Mouse (Mus musculus) macrophage (primary cell): ENCODE data around the gene Gm16223. TPM values are rescaled to one million over a fixed set of nuclear protein-coding genes. Genes with fewer than 3 reads are reported as not detected.

Experiments
- H3K27ac ChIP-seq: fragments of 350-480 bp; formaldehyde crosslinking; 2 replicates; pipeline ENCODE4 v1.9.0; 2021
- H3K36me3 ChIP-seq: fragments of 350-480 bp; formaldehyde crosslinking; 2 replicates; pipeline ENCODE4 v1.9.0; 2021; ENCODE audit errors: inconsistent target
- H3K4me3 ChIP-seq: fragments of 350-480 bp; formaldehyde crosslinking; 2 replicates; pipeline ENCODE4 v1.9.0; 2021; ENCODE audit errors: inconsistent target
- H3K79me2 ChIP-seq: fragments of 350-480 bp; formaldehyde crosslinking; 2 replicates; pipeline ENCODE4 v1.9.0; 2021; ENCODE audit errors: inconsistent target
- WGBS: methylation state at CpG from one replicate; pipeline ENCODE4 v1.1.7; 2026; ENCODE audit warnings: inconsistent platforms; ENCODE audit not compliant: missing documents; 5-methylcytosine and 5-hydroxymethylcytosine counted together
- polyA plus RNA-seq: library from polyadenylated mRNA; stranded (reverse); fragments of 250-400 nt; gene quantifications from 3 replicates; pipeline ENCODE4 v1.2.4, GENCODE M21; 2018; ENCODE audit warnings: inconsistent platforms
- total RNA-seq, 78 experiments: library from RNA; depleted of rRNA; stranded (reverse); fragments of 250-400 nt; gene quantifications; 1 replicate in 9 of 78; 2 replicates in 24 of 78; 3 replicates in 43 of 78; 4 replicates in 2 of 78; pipeline ENCODE4 v1.2.4; 2018; ENCODE audit warnings: inconsistent platforms in 56 of 78

The Gm16223 gene
- not detected for total RNA-seq (2018; cell fraction: chromatin; rRNA removed)
- total RNA-seq (2018; cell fraction: cytosol; rRNA removed), result not detected
- not detected for total RNA-seq (2018; cell fraction: nucleus; rRNA removed)
- not detected in 3 replicates for polyA plus RNA-seq

GRCm38 (mm10) chr5:42067476-42068187 lies at the start of gene Gm16223:
Gm16223 (plus strand) TSS chr5:42067960.
- no peak within 1 kb of the TSS for H3K27ac ChIP-seq
- WGBS, result 83% methylated on average over 10 of the region's 10 CpGs

GRCm38 (mm10) chr5:42022029-42022428 lies 45.7 kb upstream of the Gm16223 start:
- no peak overlapping the region for H3K4me3 ChIP-seq
- no peak overlapping the region for H3K27ac ChIP-seq
- WGBS, result 74% methylated on average over 3 of the region's 3 CpGs
- H3K79me2 ChIP-seq, result no peaks in the 10 kb centered on the region
- no peaks in the 10 kb centered on the region for H3K36me3 ChIP-seq

More at GRCm38 (mm10) chr5:42067476-42068187, at the start of gene Gm16223:
- Histone ChIP-seq H3K36me3 (no peaks in the 10 kb centered on the region), H3K4me3 (no peak within 1 kb of the TSS), H3K79me2 (no peaks in the 10 kb centered on the region)

DNA sequence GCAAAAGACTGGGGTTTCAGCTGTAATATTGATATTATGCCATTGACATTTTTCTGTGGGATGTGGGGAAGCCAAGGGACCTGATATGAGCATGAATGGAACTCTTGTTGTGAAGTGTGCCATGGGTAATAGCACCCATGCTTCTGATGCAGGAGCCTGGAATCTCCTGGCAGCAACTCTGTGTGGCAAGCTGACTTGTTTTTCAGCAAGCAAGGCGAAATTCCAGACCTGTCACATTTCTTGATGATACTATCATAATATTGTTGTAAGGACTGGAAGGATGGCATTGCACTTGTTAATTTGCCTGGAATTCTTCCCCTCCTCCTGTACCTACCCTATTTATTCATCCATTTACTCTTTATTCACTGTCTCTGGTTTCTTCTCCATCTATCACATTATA lies 44.2 kb upstream of the Gm16223 start:
- Histone ChIP-seq H3K4me3 (no peak overlapping the region), H3K27ac (no peak overlapping the region)
- WGBS, result 57% methylated on average over 1 of the region's 1 CpGs

DNA sequence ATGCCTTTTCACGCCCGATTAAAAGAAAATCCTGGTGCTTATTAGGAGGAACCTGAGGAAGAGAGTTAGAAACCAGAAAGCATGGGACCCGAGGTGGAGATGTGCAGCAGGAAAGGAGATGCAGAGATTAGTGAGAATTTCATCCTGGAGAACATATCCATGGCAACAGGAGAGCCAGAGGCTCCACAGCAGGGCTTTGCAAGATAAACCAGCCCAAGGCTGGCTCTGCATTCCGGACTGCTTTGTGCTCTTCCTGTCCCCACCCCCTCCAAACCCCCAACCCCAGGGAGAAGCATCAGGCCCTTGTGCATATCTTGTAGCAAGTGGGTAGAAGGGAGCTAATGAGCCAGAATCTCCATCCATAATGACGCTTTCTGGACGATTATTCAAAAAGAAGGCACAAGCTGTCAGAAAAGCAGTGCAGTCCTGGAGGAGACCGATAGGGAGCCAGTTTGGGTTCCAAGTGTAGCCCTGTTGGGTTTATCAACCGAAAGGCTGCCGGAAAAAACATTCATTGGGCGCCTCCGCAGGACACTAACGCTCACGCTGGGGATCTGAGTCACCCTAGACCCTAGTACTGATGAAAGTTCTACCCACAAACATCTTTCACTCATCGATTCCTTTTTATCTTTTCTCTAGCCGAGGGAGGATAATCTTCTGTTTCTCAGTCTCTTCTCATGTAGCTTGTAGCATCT lies 31.2 kb upstream of the Gm16223 start:
- Histone ChIP-seq H3K36me3 (no peaks in the 10 kb centered on the region), H3K79me2 (no peaks in the 10 kb centered on the region), H3K4me3 (no peak overlapping the region), H3K27ac (no peak overlapping the region)
- 64% methylated on average over 15 of the region's 15 CpGs for WGBS

More for the DNA sequence above, 44.2 kb upstream of the Gm16223 start:
- Histone ChIP-seq H3K79me2 (no peaks in the 10 kb centered on the region), H3K36me3 (no peaks in the 10 kb centered on the region)

- Histone ChIP-seq H3K4me3 (no peak overlapping the region), H3K27ac (no peak overlapping the region), H3K36me3 (no peaks in the 10 kb centered on the region), H3K79me2 (no peaks in the 10 kb centered on the region)
- WGBS, result 72% methylated on average over 4 of the region's 4 CpGs
Observed at GRCm38 (mm10) chr5:42054636-42055035, 13.1 kb upstream of the Gm16223 start.

DNA sequence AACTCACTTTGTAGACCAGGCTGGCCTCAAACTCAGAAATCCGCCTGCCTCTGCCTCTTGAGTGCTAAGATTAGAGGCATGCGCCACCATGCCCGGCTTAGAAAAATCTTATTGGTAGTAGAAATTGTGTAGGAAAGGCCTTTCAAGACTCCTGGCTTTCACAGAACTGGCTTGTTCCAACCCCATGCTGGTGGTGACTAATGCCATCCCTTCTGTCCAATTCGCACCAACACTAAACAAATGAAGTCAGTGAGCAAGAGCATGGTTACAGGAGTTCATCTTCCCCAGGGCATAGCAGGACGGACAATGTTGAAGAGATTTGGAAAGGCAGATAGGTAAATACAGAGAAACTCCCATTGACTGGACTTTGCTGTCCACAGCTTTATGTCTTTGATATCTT lies 12.6 kb upstream of the Gm16223 start:
- Histone ChIP-seq H3K79me2 (no peaks in the 10 kb centered on the region), H3K27ac (no peak overlapping the region), H3K36me3 (no peaks in the 10 kb centered on the region), H3K4me3 (no peak overlapping the region)
- 91% methylated on average over 5 of the region's 5 CpGs for WGBS

DNA sequence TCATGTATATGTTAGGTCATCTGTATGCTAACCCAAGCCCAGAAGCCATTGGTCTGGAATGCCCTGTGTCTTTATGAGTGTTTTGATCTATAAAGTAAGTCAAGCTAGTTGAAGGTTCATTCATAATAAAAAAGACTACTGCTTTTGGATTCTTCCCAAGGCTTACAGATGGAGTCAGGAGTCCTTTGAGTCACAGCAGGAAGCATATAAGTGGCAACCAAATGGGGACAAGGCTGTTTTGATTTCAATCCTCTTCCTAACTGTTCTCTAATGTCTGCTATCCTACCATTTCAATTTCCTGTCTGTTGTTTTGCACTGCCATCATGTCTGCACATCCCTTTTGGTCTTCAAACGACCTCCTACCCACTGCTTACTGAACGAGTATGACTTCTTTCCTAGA lies 2.7 kb upstream of the Gm16223 start:
- Histone ChIP-seq H3K79me2 (no peaks in the 10 kb centered on the region), H3K36me3 (no peaks in the 10 kb centered on the region), H3K4me3 (no peak overlapping the region), H3K27ac (no peak overlapping the region)
- 59% methylated on average over 2 of the region's 2 CpGs for WGBS

- no peaks in the 10 kb centered on the region for H3K79me2 ChIP-seq
- WGBS, result 89% methylated on average over 3 of the region's 3 CpGs
- H3K4me3 ChIP-seq, result no peak overlapping the region
- no peak overlapping the region for H3K27ac ChIP-seq
- no peaks in the 10 kb centered on the region for H3K36me3 ChIP-seq
Observed at GRCm38 (mm10) chr5:42067075-42067474, 685 bp upstream of the Gm16223 start.

DNA sequence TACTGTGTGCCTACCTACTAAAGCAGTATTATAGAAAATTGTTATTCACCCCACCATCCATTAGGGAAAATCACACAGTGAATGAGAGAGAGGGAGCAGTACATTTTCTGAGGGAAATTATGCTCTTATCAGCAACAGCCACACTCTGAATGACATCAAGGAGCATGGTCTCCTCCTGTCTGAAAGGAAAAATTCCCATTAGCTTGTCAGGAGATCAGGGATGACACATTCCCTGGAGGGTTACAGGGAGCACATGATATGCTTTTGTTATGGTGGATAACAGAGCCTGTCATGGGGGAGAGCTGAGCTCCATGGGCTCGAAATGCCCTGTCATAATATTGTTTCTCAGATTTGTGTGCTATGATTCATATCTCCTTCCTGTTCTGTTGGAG lies 424 bp downstream of the Gm16223 start:
- H3K36me3 ChIP-seq, result no peaks in the 10 kb centered on the region
- WGBS, result 61% methylated on average over 1 of the region's 1 CpGs
- H3K4me3 ChIP-seq, result no peak overlapping the region
- H3K27ac ChIP-seq, result no peak overlapping the region
- no peaks in the 10 kb centered on the region for H3K79me2 ChIP-seq

GRCm38 (mm10) chr5:42116586-42117346 lies 49.0 kb downstream of the Gm16223 start:
- WGBS, result 79% methylated on average over 5 of the region's 5 CpGs
- Histone ChIP-seq H3K79me2 (no peaks in the 10 kb centered on the region), H3K36me3 (no peaks in the 10 kb centered on the region)

GRCm38 (mm10) chr5:42125562-42125961 lies 57.8 kb downstream of the Gm16223 start:
- H3K36me3 ChIP-seq, result no peaks in the 10 kb centered on the region

More at GRCm38 (mm10) chr5:42116586-42117346, 49.0 kb downstream of the Gm16223 start:
- H3K4me3 ChIP-seq, result no peak overlapping the region
- no peak overlapping the region for H3K27ac ChIP-seq

DNA sequence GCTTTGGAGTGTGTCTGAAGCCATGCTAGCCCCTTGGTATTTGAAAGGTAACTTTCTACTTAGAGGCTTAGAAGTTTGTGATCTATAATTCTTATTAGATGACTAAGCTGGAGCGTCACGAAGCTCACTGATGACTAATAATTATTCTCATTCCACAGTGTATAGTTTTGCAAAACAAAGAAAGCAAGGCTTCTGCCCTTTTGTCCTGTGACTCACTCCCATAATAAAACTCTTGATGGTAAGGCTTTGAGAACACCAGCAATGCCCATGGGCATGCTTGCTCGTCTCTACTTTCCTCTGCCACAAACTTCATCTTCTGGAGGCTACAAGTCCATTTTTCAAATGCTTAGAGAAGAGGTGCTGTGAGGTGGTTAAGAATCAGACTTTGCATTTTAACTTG lies 87.9 kb downstream of the Gm16223 start:
- H3K4me3 ChIP-seq, result no peak overlapping the region
- H3K36me3 ChIP-seq, result no peaks in the 10 kb centered on the region
- H3K27ac ChIP-seq, result no peak overlapping the region
- whole genome bisulfite sequencing, result 87% methylated on average over 3 of the region's 3 CpGs
- no peaks in the 10 kb centered on the region for H3K79me2 ChIP-seq

More at GRCm38 (mm10) chr5:42125562-42125961, 57.8 kb downstream of the Gm16223 start:
- Histone ChIP-seq H3K27ac (no peak overlapping the region), H3K79me2 (no peaks in the 10 kb centered on the region), H3K4me3 (no peak overlapping the region)

GRCm38 (mm10) chr5:42164731-42165130 lies 97.0 kb downstream of the Gm16223 start:
- Histone ChIP-seq H3K36me3 (no peaks in the 10 kb centered on the region), H3K4me3 (no peak overlapping the region), H3K27ac (no peak overlapping the region), H3K79me2 (no peaks in the 10 kb centered on the region)
- 82% methylated on average over 2 of the region's 2 CpGs for WGBS

GRCm38 (mm10) chr5:42166311-42166710 lies 98.6 kb downstream of the Gm16223 start:
- 38% methylated on average over 1 of the region's 1 CpGs for WGBS
- no peak overlapping the region for H3K27ac ChIP-seq
- no peaks in the 10 kb centered on the region for H3K36me3 ChIP-seq
- no peak overlapping the region for H3K4me3 ChIP-seq
- H3K79me2 ChIP-seq, result no peaks in the 10 kb centered on the region

DNA sequence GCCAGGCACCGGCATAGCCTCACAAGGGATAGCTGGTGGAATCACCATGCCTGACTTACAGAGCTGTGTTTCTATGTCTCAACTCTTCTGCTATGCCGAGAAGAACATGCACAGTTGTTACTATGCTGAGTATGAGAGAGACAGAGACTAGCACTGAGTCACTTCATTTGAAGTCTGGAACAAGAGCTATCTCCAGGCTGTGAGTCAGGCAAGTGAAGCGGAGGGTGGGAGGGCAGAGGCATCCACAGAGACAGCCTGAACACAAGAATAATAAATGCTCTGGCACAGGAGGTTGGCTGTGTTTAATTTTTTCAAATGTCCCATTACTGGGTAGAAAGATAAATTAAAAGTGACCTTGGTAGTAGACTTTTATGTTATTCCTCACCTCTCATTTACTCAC lies 100.3 kb downstream of the Gm16223 start:
- Histone ChIP-seq H3K27ac (no peak overlapping the region), H3K36me3 (no peaks in the 10 kb centered on the region)
- WGBS, result 97% methylated on average over 3 of the region's 3 CpGs

More for the DNA sequence above, 100.3 kb downstream of the Gm16223 start:
- Histone ChIP-seq H3K79me2 (no peaks in the 10 kb centered on the region), H3K4me3 (no peak overlapping the region)
